Mouse (Mus musculus) MN1 (cell line): ENCODE data around the gene Arid1b.
"Not testable (repeated sequence)": the region's sequence is repeated elsewhere in the genome, so short reads cannot be mapped to it uniquely, and the experiment has no call there.

Source experiments
- DNase-seq: peaks from one replicate; pipeline ENCODE4 v3.0.0-alpha.2; 2016; ENCODE audit warnings: low spot score

Gene Arid1b

GRCm38 (mm10) chr17:5088241-5088640 lies 94.1 kb downstream of the Arid1b start:
- not testable (repeated sequence) for DNase-seq

GRCm38 (mm10) chr17:5088822-5089221 lies 94.7 kb downstream of the Arid1b start:
- DNase-seq = no peak

GRCm38 (mm10) chr17:5089541-5089940 lies 95.4 kb downstream of the Arid1b start:
- DNase-seq = no peak

- no peak for DNase-seq
These were observed 97.4 kb downstream of the Arid1b start for GRCm38 (mm10) chr17:5091490-5091889.

- DNase-seq = no peak
These were observed 97.8 kb downstream of the Arid1b start for GRCm38 (mm10) chr17:5091934-5092333.

GRCm38 (mm10) chr17:5093343-5093742 lies 99.2 kb downstream of the Arid1b start:
- not testable (repeated sequence) for DNase-seq

GRCm38 (mm10) chr17:5094636-5095035 lies 100.5 kb downstream of the Arid1b start:
- DNase-seq = no peak

- no peak for DNase-seq
These were observed 101.6 kb downstream of the Arid1b start for GRCm38 (mm10) chr17:5095741-5096140.

- no peak for DNase-seq
These were observed 102.9 kb downstream of the Arid1b start for GRCm38 (mm10) chr17:5097046-5097445.

GRCm38 (mm10) chr17:5097545-5098475 lies 103.7 kb downstream of the Arid1b start:
- no peak for DNase-seq

GRCm38 (mm10) chr17:5098727-5099126 lies 104.6 kb downstream of the Arid1b start:
- no peak for DNase-seq

- DNase-seq = no peak
These were observed 105.1 kb downstream of the Arid1b start for GRCm38 (mm10) chr17:5099238-5099637.

GRCm38 (mm10) chr17:5101157-5101556 lies 107.0 kb downstream of the Arid1b start:
- no peak for DNase-seq

GRCm38 (mm10) chr17:5101887-5102286 lies 107.8 kb downstream of the Arid1b start:
- DNase-seq = no peak

- no peak for DNase-seq
These were observed 111.6 kb downstream of the Arid1b start for GRCm38 (mm10) chr17:5105746-5106145.

GRCm38 (mm10) chr17:5106263-5107195 lies 112.4 kb downstream of the Arid1b start:
- no peak for DNase-seq

- no peak for DNase-seq
These were observed 113.4 kb downstream of the Arid1b start for GRCm38 (mm10) chr17:5107501-5107900.

- no peak for DNase-seq
These were observed 113.9 kb downstream of the Arid1b start for GRCm38 (mm10) chr17:5108022-5108421.

GRCm38 (mm10) chr17:5108546-5109142 lies 114.5 kb downstream of the Arid1b start:
- DNase-seq = no peak

GRCm38 (mm10) chr17:5109343-5109742 lies 115.2 kb downstream of the Arid1b start:
- DNase-seq = no peak

- no peak for DNase-seq
These were observed 116.0 kb downstream of the Arid1b start for GRCm38 (mm10) chr17:5110159-5110558.

- not testable (repeated sequence) for DNase-seq
These were observed 116.8 kb downstream of the Arid1b start for GRCm38 (mm10) chr17:5110981-5111380.
